Mouse (Mus musculus) lung, adult 18-20 months (tissue): ENCODE measurements around the gene Crlf2.

Source experiments
- DNase-seq, 2 experiments: peaks; one replicate each; pipeline ENCODE4 v3.0.0; 2022; ENCODE audit warnings: mixed read lengths in 2 of 2

Gene Crlf2

DNA sequence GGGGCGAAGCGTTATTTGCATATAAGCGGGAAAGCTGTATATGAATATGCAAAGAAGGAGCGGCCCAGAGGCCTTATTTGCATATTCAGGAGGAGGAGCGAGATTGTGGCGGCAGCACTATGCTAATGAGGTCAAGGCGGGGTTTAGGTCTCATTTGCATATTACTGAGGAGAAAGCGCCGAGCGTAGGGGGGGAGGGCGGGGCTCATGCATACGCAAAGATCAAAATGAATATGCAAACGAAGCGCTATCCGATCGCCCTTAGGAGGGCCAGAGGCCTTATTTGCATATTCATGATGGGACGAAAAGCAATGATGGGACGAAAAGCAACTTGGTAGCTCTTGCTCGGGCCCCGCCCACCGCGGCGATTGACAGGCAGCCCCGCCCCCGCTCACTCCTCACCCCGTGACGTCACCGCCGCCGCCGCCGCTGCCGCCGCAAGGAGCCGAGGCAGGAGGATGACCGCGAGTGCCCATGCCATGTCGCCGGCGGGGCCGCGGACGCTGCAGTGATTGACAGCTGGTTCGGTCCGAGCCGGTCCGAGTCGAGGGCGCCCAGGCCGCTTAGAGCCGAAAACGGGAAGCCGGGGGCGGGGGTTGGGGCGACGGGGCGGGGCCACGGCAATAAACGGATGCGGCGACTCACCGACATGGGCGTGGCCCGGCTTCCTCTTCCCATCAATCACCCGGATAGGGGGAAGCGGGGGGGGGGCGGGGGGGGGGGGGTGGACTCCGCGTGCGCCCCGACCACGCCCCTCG lies at the start of gene Crlf2:
TSS of gene Crlf2 (minus strand) at position 590 of the 757 bp plus-strand sequence.
- DNase-seq: peak; percentile 82 to 84

DNA sequence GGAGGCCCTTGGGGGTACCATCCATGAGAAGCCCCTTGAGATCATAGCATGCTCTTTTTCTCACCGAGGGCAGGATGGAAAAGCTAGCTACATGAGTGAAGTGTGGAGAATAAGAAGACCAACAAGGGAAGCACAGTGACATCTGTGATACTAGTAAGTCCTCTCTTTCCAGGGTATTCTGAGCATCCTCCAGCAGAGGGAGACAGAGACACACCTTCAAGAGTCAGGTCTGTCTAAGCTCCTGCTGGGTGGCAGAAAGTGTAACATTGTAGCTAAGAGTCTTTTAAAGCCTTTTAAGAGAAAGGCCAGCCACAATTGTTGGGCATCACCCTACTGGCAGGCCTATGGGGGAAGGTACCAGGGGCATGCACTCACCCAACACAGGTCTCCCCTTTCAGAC lies 43.8 kb upstream of the Crlf2 start:
- DNase-seq: peak in 1 of 2 experiments; percentile 7

DNA sequence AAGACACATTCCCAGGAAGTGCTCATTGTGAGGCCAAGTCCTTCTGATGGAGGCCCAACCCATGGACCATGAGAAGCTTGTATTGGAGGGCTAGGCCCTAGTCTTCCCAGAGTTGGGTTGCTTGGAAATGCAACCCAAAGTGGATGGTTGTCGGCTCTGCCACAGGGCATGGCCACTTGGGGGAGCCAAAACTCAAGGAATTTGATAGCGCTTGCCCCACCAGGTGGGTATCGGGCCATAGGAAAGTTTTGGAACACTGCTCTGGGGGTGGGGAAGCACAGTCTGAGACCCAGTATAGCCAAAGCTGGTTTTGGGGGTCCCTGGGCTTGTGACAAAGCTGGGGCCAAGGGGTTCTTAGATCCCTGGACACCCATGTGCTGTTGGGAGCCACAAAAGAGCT lies 42.3 kb upstream of the Crlf2 start:
- peak in 1 of 2 experiments; percentile 1 for DNase-seq

DNA sequence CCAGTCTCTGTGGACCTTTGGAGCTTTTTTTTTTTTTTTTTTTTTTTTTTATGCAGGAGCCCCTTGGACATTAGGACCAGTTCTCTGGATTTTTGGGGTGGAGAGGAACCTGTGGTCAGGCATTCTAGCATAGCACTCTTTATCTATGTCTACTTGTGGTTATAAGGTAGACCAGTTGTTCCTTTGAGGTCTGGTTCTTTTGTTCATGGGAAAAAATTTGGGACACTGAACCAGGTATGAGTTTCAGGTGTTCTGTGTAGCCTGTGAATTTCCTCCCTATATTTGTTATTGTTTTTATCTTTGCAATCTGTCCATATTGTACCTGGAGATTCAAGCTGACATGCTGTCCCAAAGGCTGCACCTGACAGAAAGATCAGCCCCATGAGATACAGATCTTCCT lies 40.1 kb upstream of the Crlf2 start:
- no peak for DNase-seq

DNA sequence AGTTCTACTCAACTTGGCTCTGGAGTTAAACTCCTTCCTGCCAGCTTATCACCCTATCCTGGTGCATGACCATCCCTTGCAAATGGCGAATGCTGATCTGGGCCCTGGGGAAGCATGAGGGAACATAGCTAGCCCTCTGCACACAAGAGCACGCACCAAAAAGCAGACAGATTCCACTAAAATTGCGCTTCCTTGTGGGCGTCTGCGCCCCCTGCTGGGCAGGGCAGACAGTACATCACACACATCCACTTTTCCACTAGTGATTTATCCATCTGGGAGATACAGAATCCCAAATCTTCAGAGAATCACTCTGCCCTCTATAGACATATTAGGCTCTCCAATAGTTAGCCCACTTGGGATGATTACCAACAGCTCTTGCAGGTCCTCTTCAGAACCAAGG lies 37.9 kb upstream of the Crlf2 start:
- peak in 1 of 2 experiments; percentile 15 for DNase-seq

DNA sequence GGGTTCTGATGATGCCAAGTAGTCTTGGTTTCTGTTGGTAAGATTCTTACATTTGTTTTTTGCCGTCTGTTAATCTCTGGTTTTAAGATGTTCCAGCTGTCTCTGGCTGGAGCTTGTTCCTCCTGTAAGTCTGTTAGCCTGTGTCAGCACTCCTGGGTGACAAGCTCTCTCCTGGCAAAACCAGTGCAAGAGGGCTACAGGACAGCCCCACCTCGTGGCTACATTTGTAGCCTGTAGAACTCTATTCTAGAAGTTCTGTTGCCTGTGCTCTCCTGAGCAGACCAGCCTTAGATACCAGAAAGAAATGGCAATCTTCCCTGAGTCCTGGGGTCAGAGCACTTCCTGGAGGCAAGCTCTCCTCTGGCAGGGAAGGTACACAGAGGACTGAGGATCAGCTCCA lies 4.0 kb upstream of the Crlf2 start:
- no peak for DNase-seq

DNA sequence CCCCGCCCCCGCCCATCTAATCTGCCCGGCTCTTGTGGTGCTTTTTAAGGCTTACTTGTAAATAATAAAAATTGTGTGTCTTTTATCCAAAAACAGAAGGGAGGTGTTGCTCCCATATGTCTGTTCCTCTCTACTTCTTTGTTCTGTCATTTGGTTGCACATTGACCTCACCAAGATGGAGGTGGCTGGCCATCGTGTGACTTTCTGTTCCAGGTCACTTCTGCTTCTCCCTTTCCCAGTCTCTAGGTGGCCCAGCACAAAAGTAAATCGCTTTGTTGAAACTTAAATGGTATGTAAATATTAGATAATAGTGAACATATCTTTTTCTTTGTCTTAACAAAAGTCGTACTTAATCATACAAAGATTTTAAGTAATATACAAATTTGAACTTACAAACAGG lies 398 bp upstream of the Crlf2 start:
- DNase-seq: peak in 1 of 2 experiments; percentile 6

DNA sequence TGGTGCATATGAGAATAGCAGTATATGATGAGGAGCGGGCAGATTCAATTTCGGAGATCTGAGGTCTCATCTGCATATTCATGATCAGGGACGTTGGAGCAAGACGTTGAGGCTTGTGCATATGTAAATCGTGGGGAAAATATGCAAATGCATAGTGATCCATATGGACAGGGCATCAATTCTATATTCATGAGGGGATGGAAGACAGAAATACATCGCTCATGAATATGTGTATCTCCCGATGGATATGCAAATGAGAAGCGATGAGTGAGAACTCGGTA lies 730 bp downstream of the Crlf2 start:
- no peak for DNase-seq

DNA sequence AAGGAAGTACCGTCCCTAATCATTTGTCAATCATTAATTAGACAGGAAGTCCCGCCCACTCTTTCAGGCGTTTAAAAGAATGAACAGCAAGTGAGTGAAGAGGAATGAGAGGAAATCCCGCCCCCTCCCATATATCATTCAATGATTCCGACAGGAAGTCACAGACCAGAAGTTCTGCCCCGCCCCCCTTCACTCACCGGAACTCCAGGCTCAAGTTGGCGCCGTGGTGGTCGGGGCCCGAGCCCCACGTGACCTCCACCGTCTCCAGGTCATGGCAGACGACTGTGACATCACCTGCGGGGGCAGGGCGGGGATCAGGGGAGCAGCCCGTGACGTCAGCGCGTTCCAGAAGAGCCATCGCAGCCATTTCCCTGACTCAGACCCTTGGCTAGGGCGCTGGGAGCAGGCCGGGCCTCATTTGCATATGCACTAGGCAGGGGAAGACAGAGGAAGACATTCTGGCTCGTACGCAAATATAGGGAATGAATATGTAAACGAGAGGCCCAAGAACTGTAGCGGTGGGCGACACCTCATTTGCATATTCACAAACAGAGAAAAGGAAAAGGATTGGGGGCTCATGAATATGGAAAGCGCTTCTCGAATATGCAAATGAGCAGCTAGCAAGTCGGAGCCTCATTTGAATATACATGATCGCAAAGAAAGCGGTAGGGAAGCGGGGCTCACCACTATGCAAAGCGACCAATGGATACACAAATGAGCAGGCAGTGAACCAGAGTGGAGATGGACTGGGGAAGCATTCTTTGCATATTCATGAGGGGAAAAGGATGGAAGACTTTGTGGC lies 1.3 kb downstream of the Crlf2 start:
- DNase-seq: peak; percentile 95

DNA sequence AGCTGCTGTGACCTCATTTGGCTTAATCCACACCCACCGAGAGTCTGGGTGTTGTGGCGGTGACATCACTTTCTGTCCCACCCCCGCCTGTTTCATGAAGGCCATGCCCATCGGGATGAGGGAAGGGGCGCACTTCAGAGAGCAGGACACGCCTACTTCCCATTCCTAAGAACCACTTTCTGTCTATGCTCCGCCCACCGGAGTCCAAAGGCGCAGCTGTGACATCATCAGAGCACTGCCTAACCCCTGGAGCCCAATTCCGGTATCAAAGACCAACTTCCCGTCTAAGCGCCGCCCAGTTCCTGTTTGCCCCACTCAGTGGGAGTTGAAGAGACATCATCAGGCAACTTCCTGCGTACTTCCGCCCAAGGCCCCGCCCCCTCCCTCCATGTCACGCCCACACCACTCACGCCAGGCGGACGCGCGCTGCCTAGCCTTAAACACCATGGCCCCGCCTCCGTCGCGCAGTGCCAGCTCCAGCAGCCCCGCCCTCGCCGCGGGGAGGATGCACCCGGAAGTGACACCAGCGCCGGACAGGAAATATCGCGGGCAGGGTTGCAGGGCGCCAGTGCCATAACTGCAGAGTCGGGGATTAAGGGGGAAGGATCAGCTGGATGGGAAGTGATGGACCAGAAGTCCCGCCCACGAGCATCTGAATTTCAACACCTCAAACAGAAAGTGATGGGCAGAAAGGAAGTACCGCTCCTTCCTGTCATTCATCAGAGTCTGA lies 2.0 kb downstream of the Crlf2 start:
- peak in 1 of 2 experiments; percentile 87 for DNase-seq

DNA sequence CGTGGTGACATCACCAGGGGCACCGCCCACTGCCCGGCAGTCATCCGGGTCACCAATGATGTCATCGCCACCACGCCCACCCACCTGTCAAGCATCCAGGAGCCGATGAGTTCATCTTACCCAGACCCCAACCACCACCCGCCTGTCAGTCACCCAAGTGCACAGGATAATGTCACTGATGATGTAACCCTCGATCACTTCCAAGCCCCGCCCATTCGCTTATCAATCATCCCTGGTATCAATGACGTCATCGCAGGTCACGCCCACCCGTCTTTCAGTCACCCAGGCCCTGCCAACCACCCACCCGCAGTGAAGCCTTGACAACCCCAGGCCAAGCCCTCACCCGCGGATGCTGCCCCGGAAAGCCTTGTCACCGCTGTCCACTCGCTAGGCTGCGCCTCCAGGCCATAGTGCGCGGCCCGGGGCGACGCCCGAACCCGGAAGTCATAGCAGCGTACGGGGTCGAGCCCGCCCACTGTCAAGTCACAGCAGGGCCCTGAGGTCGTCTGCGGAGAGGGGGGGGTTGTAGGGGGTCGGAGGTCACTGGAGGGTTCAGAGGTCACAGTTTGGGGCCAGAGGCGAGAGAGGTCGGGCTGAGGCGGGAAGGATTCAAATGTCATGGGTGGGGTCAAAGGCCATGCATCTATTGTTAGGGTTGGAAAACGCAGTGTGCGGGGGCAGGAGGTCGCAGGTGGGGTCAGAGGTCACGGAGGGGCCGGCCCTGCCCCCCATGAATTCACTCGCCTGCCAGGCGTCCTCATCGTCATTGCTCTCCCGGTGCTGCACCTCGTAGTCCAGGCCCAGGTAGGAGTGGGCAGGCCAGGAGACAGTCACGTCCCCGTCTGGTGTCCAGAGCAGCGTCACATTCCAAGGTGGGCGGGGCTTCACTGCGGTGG lies 2.9 kb downstream of the Crlf2 start:
- peak; percentile 8 to 23 for DNase-seq

DNA sequence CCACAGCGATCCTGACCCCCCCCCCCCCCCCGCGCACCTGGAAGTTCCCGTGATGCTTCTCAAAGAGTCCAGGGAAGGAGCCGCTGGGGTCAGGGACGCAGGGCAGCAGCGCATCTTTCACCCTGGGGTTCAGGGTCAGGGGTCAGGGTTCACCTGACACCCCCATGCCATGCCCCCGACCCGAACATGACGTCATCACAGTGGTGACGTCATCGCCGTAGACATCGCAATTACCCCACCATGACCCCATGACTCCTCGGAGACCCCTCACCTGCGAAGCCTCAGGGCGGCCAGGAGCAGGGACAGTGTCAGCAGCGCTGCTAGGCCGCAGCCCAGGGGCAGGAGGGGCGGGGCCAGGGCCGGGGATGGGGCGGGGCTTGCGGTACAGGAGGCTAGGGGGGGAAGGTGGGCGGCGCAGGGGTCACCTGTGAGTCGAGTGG lies 3.5 kb downstream of the Crlf2 start:
- peak in 1 of 2 experiments; percentile 4 for DNase-seq

DNA sequence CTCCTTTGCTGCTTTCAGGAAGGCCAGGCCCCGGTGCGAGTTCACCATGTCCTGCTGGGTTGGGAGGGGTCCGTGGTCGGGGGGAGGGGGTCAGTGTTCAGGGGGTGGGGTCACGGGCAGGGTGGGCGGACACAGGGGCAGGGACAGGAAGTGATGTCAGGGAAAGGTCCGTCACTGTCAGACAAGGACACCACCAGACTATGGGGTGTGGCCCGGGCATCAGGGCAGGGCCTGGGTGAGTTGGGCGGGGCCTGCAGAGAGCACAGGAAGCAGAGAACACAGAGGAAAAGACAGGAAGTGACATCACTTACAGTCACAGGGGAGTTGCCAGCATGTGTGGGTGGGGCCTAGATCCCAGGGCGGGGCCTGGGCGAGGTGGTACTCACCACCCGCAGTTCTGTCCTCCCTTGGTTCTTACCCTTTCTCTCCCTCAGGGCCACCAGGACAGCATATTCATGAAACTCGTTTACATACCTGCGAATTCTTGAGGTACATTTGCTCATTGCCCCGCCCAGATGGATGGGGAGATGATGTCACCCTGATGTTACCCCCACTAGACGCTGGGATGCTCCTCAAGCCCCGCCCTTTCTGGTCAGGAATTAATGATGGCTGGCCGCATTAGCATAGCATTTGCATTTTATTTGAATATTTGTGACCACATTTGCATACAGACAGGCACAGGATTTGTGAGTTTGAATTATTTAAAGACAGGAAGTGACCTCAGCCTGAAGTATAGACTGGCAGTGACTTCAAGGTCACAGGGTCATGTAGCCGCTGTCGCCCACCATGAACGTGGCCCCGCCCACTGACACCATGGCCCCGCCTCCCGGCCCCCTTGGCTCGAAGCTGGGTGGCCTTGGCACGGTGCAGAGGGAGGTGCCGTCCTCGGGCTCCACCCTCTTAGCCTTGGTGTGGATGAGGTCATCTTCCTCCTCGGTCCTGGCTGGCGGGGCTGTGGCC lies 4.4 kb downstream of the Crlf2 start:
- peak in 1 of 2 experiments; percentile 10 for DNase-seq

DNA sequence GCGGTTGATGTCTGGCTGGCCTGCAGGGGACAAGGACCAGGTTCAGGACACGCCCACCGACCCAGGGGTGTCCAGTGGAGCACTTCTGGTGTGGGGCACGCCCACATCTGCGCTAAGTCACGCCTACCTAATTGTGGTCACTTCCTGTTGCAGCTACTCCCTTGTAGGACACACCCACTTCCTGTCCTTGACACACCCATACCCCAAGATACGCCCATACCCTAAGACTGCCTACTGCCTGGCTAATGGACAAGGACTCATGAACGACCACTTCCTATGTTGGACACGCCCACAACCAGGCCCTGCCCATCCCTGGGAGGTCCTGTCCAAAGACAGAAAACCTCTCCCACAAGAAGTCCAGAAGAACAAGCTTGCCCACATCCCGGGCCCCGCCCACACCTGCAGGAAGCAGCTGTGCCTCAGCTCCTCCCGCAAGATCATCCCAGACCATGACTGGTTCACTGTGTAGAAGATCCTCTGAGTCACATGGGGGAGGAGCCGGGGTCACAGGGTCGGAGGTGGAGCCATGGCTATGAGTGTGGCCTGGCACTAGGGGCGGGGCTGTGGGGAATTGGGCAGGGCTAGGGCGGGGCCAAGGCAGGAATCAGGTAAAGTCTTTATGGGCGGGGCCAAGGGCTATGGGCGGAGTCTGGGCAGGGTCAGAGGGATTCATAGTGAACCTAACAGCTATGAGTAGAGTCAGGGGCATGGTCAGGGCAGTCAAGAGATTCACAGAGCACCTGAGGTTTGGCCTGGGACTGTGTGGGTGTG lies 5.4 kb downstream of the Crlf2 start:
- peak; percentile 3 to 5 for DNase-seq

DNA sequence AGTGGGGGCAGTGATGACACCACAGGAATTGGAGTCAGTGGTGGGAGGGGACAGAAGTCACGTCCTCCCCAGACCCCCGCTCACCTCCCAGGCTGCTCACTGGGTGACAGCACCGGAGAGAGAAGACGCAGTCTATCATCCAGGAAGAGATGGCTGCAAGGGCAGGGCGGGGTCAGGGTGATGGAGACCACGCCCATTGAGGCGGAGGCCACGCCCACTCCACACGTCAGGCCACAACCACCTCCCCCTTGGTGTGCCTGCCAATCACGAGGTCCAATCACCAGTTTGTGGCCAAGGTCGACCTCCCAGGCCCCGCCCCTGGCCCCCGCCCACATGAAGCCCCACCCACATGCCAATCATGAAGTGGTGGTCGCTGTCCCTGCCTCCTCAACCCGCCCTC lies 6.3 kb downstream of the Crlf2 start:
- DNase-seq: no peak

DNA sequence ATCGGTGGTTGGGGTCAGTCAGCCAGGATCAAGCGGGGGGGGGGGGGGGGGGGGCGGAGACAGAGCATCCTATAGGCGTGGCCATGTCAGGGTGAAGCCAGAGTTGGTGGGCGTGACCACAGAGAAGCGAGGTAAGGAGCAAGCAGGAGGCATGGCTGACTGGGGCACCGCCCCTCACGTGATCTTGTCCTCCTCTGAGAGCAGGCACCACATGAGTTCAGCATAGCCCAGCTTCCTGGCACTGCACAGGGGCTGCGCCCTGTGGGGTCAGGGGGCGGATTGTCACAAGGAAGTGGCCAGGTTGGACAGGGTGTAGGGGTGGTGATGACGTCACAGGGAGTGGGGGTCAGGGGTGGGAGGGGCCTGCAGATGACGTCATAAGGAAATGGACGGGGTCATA lies 6.7 kb downstream of the Crlf2 start:
- DNase-seq: no peak

DNA sequence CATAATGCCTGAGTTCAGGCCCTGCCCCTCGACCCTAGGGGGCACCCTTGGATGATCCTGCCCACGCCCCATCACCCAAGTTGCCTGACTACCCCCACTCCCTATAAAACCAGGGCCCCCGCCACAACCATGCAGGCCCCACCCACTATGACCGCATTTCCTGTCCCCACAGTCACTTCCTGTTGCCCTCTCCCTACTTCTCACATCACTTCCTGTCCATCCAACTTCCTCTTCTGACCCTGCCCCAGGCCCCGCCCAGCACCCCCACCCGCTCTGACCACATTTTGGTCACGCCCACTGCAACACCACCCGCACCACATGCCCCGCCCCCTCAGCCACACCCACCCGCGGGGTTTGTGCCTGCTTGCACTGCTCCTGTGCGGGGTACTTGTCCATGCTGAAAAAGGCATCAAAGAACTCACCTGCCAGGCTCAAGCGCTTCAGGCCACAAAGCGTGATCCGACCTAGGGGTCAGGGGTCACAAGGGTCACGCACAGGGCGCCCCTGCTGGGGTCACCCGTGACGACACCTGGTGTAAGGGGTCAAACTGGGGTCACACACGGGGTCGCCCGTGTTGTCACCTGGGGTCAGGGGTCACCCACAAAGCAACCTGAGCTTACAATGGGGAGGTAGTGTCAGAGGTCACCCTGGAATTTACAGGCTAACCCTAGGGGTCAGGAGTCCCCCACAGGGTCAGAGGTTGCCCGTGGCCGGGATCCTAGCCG lies 7.6 kb downstream of the Crlf2 start:
- DNase-seq: peak in 1 of 2 experiments; percentile 3

DNA sequence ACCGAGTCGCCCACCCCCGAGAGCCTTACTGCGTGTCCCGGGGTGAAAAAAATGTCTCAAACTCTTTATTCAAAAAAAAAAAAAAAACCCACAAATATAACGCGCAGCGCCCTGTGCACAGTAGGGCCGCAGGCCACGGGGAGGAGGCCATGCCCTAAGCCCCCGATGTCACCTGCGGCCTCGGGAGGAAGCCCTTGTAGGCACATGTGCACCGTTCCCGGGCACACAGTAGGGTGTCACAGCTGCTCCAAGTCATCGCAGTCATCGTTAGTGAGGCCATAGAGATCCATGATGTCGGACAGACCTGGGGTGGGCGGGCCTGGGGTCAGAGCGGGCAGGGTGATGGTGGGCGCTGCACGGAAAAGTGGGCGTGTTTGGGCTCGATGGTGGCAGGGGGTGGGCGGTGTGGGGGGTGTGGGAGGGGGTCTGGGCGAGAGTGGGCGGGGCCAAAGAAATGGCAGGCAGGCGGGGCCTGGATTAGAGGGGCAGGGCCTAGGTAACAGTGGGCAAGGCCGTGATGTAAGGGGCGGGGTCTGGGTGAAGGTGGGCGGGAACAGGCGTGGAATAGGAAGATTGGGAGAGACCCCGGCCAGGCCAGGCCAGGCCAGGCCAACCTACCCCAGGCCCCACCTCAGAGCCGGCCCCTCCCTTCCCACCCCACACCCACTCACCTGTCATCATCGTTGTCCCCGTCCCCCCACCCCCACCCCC lies 8.4 kb downstream of the Crlf2 start:
- no peak for DNase-seq

DNA sequence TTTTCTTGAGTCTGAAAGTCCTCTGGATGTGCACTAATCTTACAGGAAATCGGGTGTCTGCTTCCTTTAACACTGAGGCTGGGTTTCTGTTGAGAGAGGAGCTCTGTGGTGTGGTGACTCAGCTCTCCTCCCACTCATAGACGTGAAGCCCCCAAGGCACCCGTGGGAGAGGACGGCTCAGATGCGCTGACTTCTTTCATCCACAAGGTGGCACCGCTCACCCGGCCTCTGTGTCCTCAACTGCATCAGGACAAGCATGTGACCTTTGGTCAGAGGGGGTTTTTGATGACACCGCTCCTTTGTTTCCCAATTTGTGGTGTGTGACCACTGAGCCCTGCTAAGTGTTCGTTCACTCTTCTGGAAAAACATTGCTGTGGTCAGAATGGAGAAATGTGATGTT lies 10.1 kb downstream of the Crlf2 start:
- peak; percentile 12 to 13 for DNase-seq
